Mouse (Mus musculus): ENCODE results near the gene Vac14.

Vac14 gene

GRCm38 (mm10) chr8:110694226-110694625, 75.8 kb downstream of the Vac14 start:
- DNase-seq: peak; percentile 50

- DNase-seq: peak; percentile 57
Observed at GRCm38 (mm10) chr8:110694826-110695225, 76.4 kb downstream of the Vac14 start.

- peak; percentile 79 for DNase-seq
Observed at GRCm38 (mm10) chr8:110695431-110695830, 77.0 kb downstream of the Vac14 start.

- DNase-seq: no peak
Observed at GRCm38 (mm10) chr8:110696051-110696450, 77.7 kb downstream of the Vac14 start.

GRCm38 (mm10) chr8:110697571-110697970, 79.2 kb downstream of the Vac14 start:
- no peak for DNase-seq

- DNase-seq: no peak
Observed at GRCm38 (mm10) chr8:110698098-110698497, 79.7 kb downstream of the Vac14 start.

- DNase-seq: peak; percentile 20
Observed at GRCm38 (mm10) chr8:110699501-110699900, 81.1 kb downstream of the Vac14 start.

GRCm38 (mm10) chr8:110700561-110700960, 82.2 kb downstream of the Vac14 start:
- peak; percentile 21 for DNase-seq

- peak; percentile 37 for DNase-seq
Observed at GRCm38 (mm10) chr8:110702636-110703459, 84.5 kb downstream of the Vac14 start.

GRCm38 (mm10) chr8:110703460-110704061, 85.2 kb downstream of the Vac14 start:
- peak; percentile 44 for DNase-seq

- peak; percentile 45 for DNase-seq
Observed at GRCm38 (mm10) chr8:110704103-110704502, 85.7 kb downstream of the Vac14 start.

- DNase-seq: peak; percentile 93
Observed at GRCm38 (mm10) chr8:110705391-110706287, 87.3 kb downstream of the Vac14 start.

- peak; percentile 69 for DNase-seq
Observed at GRCm38 (mm10) chr8:110706288-110706870, 88.0 kb downstream of the Vac14 start.

- DNase-seq: peak; percentile 44
Observed at GRCm38 (mm10) chr8:110708429-110708828, 90.0 kb downstream of the Vac14 start.

- DNase-seq: peak; percentile 29
Observed at GRCm38 (mm10) chr8:110710593-110710992, 92.2 kb downstream of the Vac14 start.

- DNase-seq: no peak
Observed at GRCm38 (mm10) chr8:110711271-110711934, 93.0 kb downstream of the Vac14 start.

GRCm38 (mm10) chr8:110713073-110713472, 94.7 kb downstream of the Vac14 start:
- DNase-seq: peak; percentile 62

GRCm38 (mm10) chr8:110714827-110715519, 96.6 kb downstream of the Vac14 start:
- no peak for DNase-seq

GRCm38 (mm10) chr8:110716075-110716474, 97.7 kb downstream of the Vac14 start:
- peak; percentile 85 for DNase-seq

GRCm38 (mm10) chr8:110717131-110717530, 98.7 kb downstream of the Vac14 start:
- no peak for DNase-seq

GRCm38 (mm10) chr8:110718209-110718968, 100.0 kb downstream of the Vac14 start:
- DNase-seq: peak; percentile 57

Measured in cerebellum, adult 11-12 months (tissue).